Mouse (Mus musculus) neural tube, embryonic 14.5 days (tissue): Measurements from ENCODE around the gene Chrd. TPM values are rescaled to one million over a fixed set of nuclear protein-coding genes. Genes with fewer than 3 reads are reported as not detected.

Experiments used
- ATAC-seq: fragments of 200-750 bp; cut with Nextera tagmentation; 2 replicates; pipeline ENCODE4 v1.8.0; 2017; ENCODE audit warnings: low read depth, mild to moderate bottlenecking, moderate TSS enrichment, moderate library complexity
- H3K27ac ChIP-seq: fragments of 300-500 bp; sonication (generic); 2 replicates; pipeline ENCODE4 v1.5.1; 2014; ENCODE audit warnings: low read depth, mild to moderate bottlenecking, control low read depth, low read length, moderate library complexity, mixed read lengths
- H3K27me3 ChIP-seq: fragments of 300-500 bp; sonication (generic); 2 replicates; pipeline ENCODE4 v1.6.1; 2014; ENCODE audit warnings: low read length; ENCODE audit not compliant: control insufficient read depth, insufficient read depth
- H3K36me3 ChIP-seq: fragments of 300-500 bp; sonication (generic); 2 replicates; pipeline ENCODE4 v1.6.1; 2014; ENCODE audit warnings: low read length, mixed read lengths; ENCODE audit not compliant: control insufficient read depth, insufficient read depth
- H3K4me1 ChIP-seq: fragments of 300-500 bp; sonication (generic); 2 replicates; pipeline ENCODE4 v1.6.1; 2014; ENCODE audit warnings: low read length; ENCODE audit not compliant: control insufficient read depth, insufficient read depth
- H3K4me2 ChIP-seq: fragments of 300-500 bp; sonication (generic); 2 replicates; pipeline ENCODE4 v1.6.1; 2014; ENCODE audit warnings: mild to moderate bottlenecking, low read depth, low read length, control low read depth
- H3K4me3 ChIP-seq: fragments of 300-500 bp; sonication (generic); 2 replicates; pipeline ENCODE4 v1.5.1; 2014; ENCODE audit warnings: low read depth, low read length, control low read depth, mixed read lengths
- H3K9ac ChIP-seq: fragments of 300-500 bp; sonication (generic); replicated peaks from 2 replicates; pipeline ENCODE4 v1.6.1; 2014; ENCODE audit warnings: low read depth, mild to moderate bottlenecking, control low read depth, low read length, mixed read lengths
- H3K9me3 ChIP-seq: fragments of 300-500 bp; sonication (generic); 2 replicates; pipeline ENCODE4 v1.6.1; 2016; ENCODE audit warnings: low read length; ENCODE audit not compliant: control insufficient read depth
- WGBS: fragments of 180-500 bp; shearing (Covaris S2); extraction: QIAGEN DNeasy Blood & Tissue Kit; methylation state at CpG from one replicate; pipeline ENCODE4 v1.1.7; 2014; 5-methylcytosine and 5-hydroxymethylcytosine counted together
- polyA plus RNA-seq: library from polyadenylated mRNA; unstranded; fragments of >200 nt; fragmentation: Nextera tagmentation; extraction: Ambion mirVana; gene quantifications from 2 replicates; pipeline ENCODE4 v1.2.1, GENCODE M21; 2014

Chrd gene
- polyA plus RNA-seq, 1 experiment from 2014 or later, result 6.6 TPM

- Histone ChIP-seq H3K27ac (no peak overlapping the region), H3K36me3 (no peaks in the 10 kb centered on the region), H3K9ac (no peak overlapping the region), H3K4me3 (no peak overlapping the region), H3K9me3 (no peaks in the 10 kb centered on the region), H3K4me1 (no peaks in the 10 kb centered on the region), H3K4me2 (no peak overlapping the region), H3K27me3 (no peaks in the 10 kb centered on the region)
- ATAC-seq, result no peak
- WGBS, result 90% methylated on average over 3 of the region's 3 CpGs
These were observed 46.9 kb downstream of the Chrd start for GRCm38 (mm10) chr16:20779846-20780245.

- H3K4me2 ChIP-seq, result no peak overlapping the region
- H3K4me3 ChIP-seq, result no peak overlapping the region
- no peaks in the 10 kb centered on the region for H3K9me3 ChIP-seq
- no peaks in the 10 kb centered on the region for H3K4me1 ChIP-seq
- WGBS, result 75% methylated on average over 4 of the region's 4 CpGs
- no peaks in the 10 kb centered on the region for H3K27me3 ChIP-seq
- H3K36me3 ChIP-seq, result no peaks in the 10 kb centered on the region
- no peak for ATAC-seq
- H3K27ac ChIP-seq, result no peak overlapping the region
- H3K9ac ChIP-seq, result no peak overlapping the region
These were observed 48.2 kb downstream of the Chrd start for GRCm38 (mm10) chr16:20781101-20781630.

- H3K27ac ChIP-seq, result no peak overlapping the region
- no peaks in the 10 kb centered on the region for H3K36me3 ChIP-seq
- H3K4me1 ChIP-seq, result no peaks in the 10 kb centered on the region
- H3K4me3 ChIP-seq, result no peak overlapping the region
- ATAC-seq, result no peak
- H3K9ac ChIP-seq, result no peak overlapping the region
- no peaks in the 10 kb centered on the region for H3K9me3 ChIP-seq
- no peaks in the 10 kb centered on the region for H3K27me3 ChIP-seq
- H3K4me2 ChIP-seq, result no peak overlapping the region
- WGBS, result 93% methylated on average over 2 of the region's 2 CpGs
These were observed 51.0 kb downstream of the Chrd start for GRCm38 (mm10) chr16:20783891-20784290.

GRCm38 (mm10) chr16:20784754-20785153 lies 51.8 kb downstream of the Chrd start:
- H3K4me3 ChIP-seq, result no peak overlapping the region
- H3K27ac ChIP-seq, result no peak overlapping the region
- no peaks in the 10 kb centered on the region for H3K36me3 ChIP-seq
- no peaks in the 10 kb centered on the region for H3K27me3 ChIP-seq
- H3K4me1 ChIP-seq, result no peaks in the 10 kb centered on the region
- H3K4me2 ChIP-seq, result no peak overlapping the region
- no peak for ATAC-seq
- H3K9ac ChIP-seq, result no peak overlapping the region
- no peaks in the 10 kb centered on the region for H3K9me3 ChIP-seq

GRCm38 (mm10) chr16:20786556-20786955 lies 53.6 kb downstream of the Chrd start:
- Histone ChIP-seq H3K4me2 (no peak overlapping the region), H3K27ac (no peak overlapping the region), H3K27me3 (no peaks in the 10 kb centered on the region), H3K36me3 (no peaks in the 10 kb centered on the region), H3K9ac (no peak overlapping the region), H3K4me3 (no peak overlapping the region), H3K9me3 (no peaks in the 10 kb centered on the region), H3K4me1 (no peaks in the 10 kb centered on the region)
- ATAC-seq, result no peak
- WGBS, result 74% methylated on average over 6 of the region's 6 CpGs

GRCm38 (mm10) chr16:20791803-20792202 lies 58.9 kb downstream of the Chrd start:
- Histone ChIP-seq H3K9ac (no peak overlapping the region), H3K36me3 (no peaks in the 10 kb centered on the region), H3K4me3 (no peak overlapping the region), H3K4me1 (no peaks in the 10 kb centered on the region), H3K4me2 (no peak overlapping the region), H3K27ac (no peak overlapping the region), H3K9me3 (no peaks in the 10 kb centered on the region), H3K27me3 (no peaks in the 10 kb centered on the region)
- no peak for ATAC-seq
- WGBS, result 65% methylated on average over 6 of the region's 6 CpGs

Other genes starting within 250 kb of the Chrd start
- gene Eif2b5, start 234.3 kb upstream of the Chrd start, polyA plus RNA-seq, result 84.9 and 108 TPM in 2 replicates
- 39.7 and 40.6 TPM in 2 replicates for gene Dvl3, start 216.1 kb upstream of the Chrd start, polyA plus RNA-seq
- 1,186 and 1,271 TPM in 2 replicates for gene Ap2m1, start 197.6 kb upstream of the Chrd start, polyA plus RNA-seq
- 72.6 and 82.2 TPM in 2 replicates for gene Abcf3, start 184.6 kb upstream of the Chrd start, polyA plus RNA-seq
- gene Vwa5b2, start 143.7 kb upstream of the Chrd start, polyA plus RNA-seq, result 27.1 and 40.4 TPM in 2 replicates
- 9.9 and 10.5 TPM in 2 replicates for gene Eef1akmt4, start 121.5 kb upstream of the Chrd start, polyA plus RNA-seq
- not detected in 2 replicates for gene Gm49333, start 121.5 kb upstream of the Chrd start, polyA plus RNA-seq
- gene Alg3, start 121.4 kb upstream of the Chrd start, polyA plus RNA-seq, result 43.7 and 44.6 TPM in 2 replicates
- gene Camk2n2, start 111.8 kb upstream of the Chrd start, polyA plus RNA-seq, result 48.8 and 69.4 TPM in 2 replicates
- 14.2 and 16.4 TPM in 2 replicates for gene Ece2, start 103.3 kb upstream of the Chrd start, polyA plus RNA-seq
- gene Psmd2, start 81.5 kb upstream of the Chrd start, polyA plus RNA-seq, result 314 and 366 TPM in 2 replicates
- 112 and 134 TPM in 2 replicates for gene Eif4g1, start 64.8 kb upstream of the Chrd start, polyA plus RNA-seq
- 42.5 and 48.2 TPM in 2 replicates for gene Fam131a, start 39.9 kb upstream of the Chrd start, polyA plus RNA-seq
- gene Polr2h, start 15.5 kb upstream of the Chrd start, polyA plus RNA-seq, result 91.4 and 100 TPM in 2 replicates
- 30.7 and 31.3 TPM in 2 replicates for gene Clcn2, start 15.4 kb upstream of the Chrd start, polyA plus RNA-seq
- gene Thpo, start 1.4 kb downstream of the Chrd start, polyA plus RNA-seq, result 0.99 and 1.6 TPM in 2 replicates